Mouse (Mus musculus) urinary bladder, postnatal 0 days (tissue): ENCODE results near the gene Olfr513. TPM values are rescaled to one million over a fixed set of nuclear protein-coding genes. Genes with fewer than 3 reads are reported as not detected.

ENCODE experiments used
- polyA plus RNA-seq: library from polyadenylated mRNA; unstranded; fragments of >200 nt; fragmentation: Nextera tagmentation; extraction: Ambion mirVana; gene quantifications from 2 replicates; pipeline ENCODE4 v1.2.1, GENCODE M21; 2015

Olfr513 gene
- not detected in 2 replicates for polyA plus RNA-seq

DNA sequence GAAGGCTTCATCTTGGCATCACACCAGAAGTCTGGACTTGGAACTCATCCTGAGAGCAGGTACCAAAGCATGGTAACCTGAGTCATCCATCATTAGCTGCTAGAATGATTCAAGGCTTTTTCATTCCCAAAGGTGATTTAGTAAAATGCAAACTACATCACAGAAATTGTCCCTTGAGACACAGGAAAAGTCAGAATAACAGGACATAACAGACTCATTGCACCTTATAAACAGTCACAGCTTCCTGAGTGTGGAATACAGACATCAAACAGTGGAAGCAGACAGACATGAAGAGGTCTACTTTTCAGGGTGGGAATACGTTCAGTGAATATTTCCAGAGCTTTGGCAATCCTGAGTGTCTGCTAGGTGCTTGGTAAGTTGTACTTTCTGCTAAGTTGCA, at the start of gene Olfr513:
Gene Olfr513 (plus strand): TSS at position 301 of the 400 bp plus-strand sequence.

DNA sequence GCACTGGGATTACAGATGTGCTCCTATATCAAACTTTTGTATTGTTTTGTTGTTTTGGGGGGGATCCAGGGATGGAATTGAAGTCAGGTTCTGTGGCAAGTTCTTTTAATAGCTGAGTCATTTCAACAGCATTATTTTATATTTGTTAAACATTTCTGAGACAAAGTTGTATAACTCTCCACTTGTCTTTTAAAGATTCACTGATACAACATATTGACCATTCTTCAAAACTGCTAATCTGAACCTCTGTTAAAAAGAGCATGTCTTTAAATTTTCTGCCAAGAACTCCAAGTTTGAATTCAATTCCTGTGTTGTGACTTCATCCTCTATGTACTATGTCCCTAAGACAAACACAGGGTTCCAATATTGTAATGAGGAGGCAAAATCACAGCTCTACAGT, 37.8 kb upstream of the Olfr513 start, which contains the start of gene Olfr512:
Gene Olfr512 (plus strand): TSS at position 301 of the 400 bp plus-strand sequence.

Other genes with a start within 250 kb of the Olfr513 start
- not detected in 2 replicates for gene Olfr502, start 225.9 kb upstream of the Olfr513 start, polyA plus RNA-seq
- not detected in 2 replicates for gene Olfr503, start 206.4 kb upstream of the Olfr513 start, polyA plus RNA-seq
- not detected in 2 replicates for gene Olfr504, start 185.2 kb upstream of the Olfr513 start, polyA plus RNA-seq
- not detected in 2 replicates for gene Olfr506, start 140.2 kb upstream of the Olfr513 start, polyA plus RNA-seq
- not detected in 2 replicates for gene Olfr507, start 129.2 kb upstream of the Olfr513 start, polyA plus RNA-seq
- not detected in 2 replicates for gene Olfr508, start 121.0 kb upstream of the Olfr513 start, polyA plus RNA-seq
- gene Olfr509, start 99.1 kb upstream of the Olfr513 start, polyA plus RNA-seq, result not detected in 2 replicates
- not detected in 2 replicates for gene Olfr510, start 84.6 kb upstream of the Olfr513 start, polyA plus RNA-seq
- not detected in 2 replicates for gene Olfr512, start 37.7 kb upstream of the Olfr513 start, polyA plus RNA-seq
- not detected in 2 replicates for gene Olfr514, start 75.0 kb downstream of the Olfr513 start, polyA plus RNA-seq
- not detected in 2 replicates for gene Olfr516, start 99.6 kb downstream of the Olfr513 start, polyA plus RNA-seq
- not detected in 2 replicates for gene Olfr517, start 121.4 kb downstream of the Olfr513 start, polyA plus RNA-seq
- not detected in 2 replicates for gene Olfr518, start 134.0 kb downstream of the Olfr513 start, polyA plus RNA-seq
- not detected in 2 replicates for gene Olfr519, start 143.4 kb downstream of the Olfr513 start, polyA plus RNA-seq
- gene Nlrp10, start 179.2 kb downstream of the Olfr513 start, polyA plus RNA-seq, result 0.11 and 0.16 TPM in 2 replicates
- 65.8 and 73.9 TPM in 2 replicates for gene Eif3f, start 183.4 kb downstream of the Olfr513 start, polyA plus RNA-seq
- 0.60 and 0.96 TPM in 2 replicates for gene Tub, start 199.4 kb downstream of the Olfr513 start, polyA plus RNA-seq